Mouse (Mus musculus) gastrocnemius, adult 2 months (tissue): Measurements from ENCODE around the gene Rnaseh2a. TPM values are rescaled to one million over a fixed set of nuclear protein-coding genes. Genes with fewer than 3 reads are reported as not detected.

Source experiments
- DNase-seq: peaks from one replicate; pipeline ENCODE4 v3.0.0; 2022
- H3K27ac ChIP-seq: fragments of 200-600 bp; 2 replicates; pipeline ENCODE4 v1.8.1; 2022; ENCODE audit warnings: mild to moderate bottlenecking
- H3K4me3 ChIP-seq: fragments of 200-600 bp; 2 replicates; pipeline ENCODE4 v1.8.1; 2022; ENCODE audit warnings: mild to moderate bottlenecking, moderate library complexity
- CTCF ChIP-seq: fragments of 200-600 bp; IDR thresholded peaks from 2 replicates; pipeline ENCODE4 v1.8.1; 2022; ENCODE audit warnings: antibody characterized with exemption, mild to moderate bottlenecking, moderate library complexity
- intact Hi-C: fragments of 180-260 bp; cut with DNase I; formaldehyde crosslinking; loops from one replicate; pipeline ENCODE4 v1.15.1; 2025
- total RNA-seq, 2 experiments: library from RNA; stranded (reverse); gene quantifications; 2 replicates each; pipeline ENCODE4 v1.2.3; 2021

Gene Rnaseh2a
- total RNA-seq, 2 experiments from 2014 or later = 22.1 to 25.9 TPM

GRCm38 (mm10) chr8:84947241-84947545, 22.4 kb downstream of the Rnaseh2a start:
- Histone ChIP-seq H3K4me3 (no peak overlapping the region), H3K27ac (no peak overlapping the region)
- no peak for DNase-seq
- no peak for TF ChIP-seq CTCF
- intact Hi-C loops = no loop called here

GRCm38 (mm10) chr8:84946528-84947240, 22.9 kb downstream of the Rnaseh2a start, which contains the start of gene Rtbdn:
Rtbdn (plus strand) TSS chr8:84946991.
- intact Hi-C loops = no loop called here
- DNase-seq = no peak
- Histone ChIP-seq H3K27ac (no peak within 1 kb of the TSS), H3K4me3 (peak within 1 kb of the TSS; percentile 67)
- peak; percentile 39 for TF ChIP-seq CTCF

GRCm38 (mm10) chr8:84945633-84946527, 23.7 kb downstream of the Rnaseh2a start:
- Histone ChIP-seq H3K4me3 (peak overlapping the region; percentile 67), H3K27ac (no peak overlapping the region)
- peak; percentile 25; the same call in 1 of the 2 replicates for TF ChIP-seq CTCF
- no peak for DNase-seq
- intact Hi-C loops = no loop called here

GRCm38 (mm10) chr8:84945235-84945632, 24.3 kb downstream of the Rnaseh2a start:
- no peak for DNase-seq
- no peak for TF ChIP-seq CTCF
- Histone ChIP-seq H3K4me3 (peak overlapping the region; percentile 67; the same call in 1 of the 2 replicates), H3K27ac (no peak overlapping the region)
- intact Hi-C loops = no loop called here

- no peak for TF ChIP-seq CTCF
- intact Hi-C loops = no loop called here
- DNase-seq = peak; percentile 55
- H3K4me3 ChIP-seq = peak overlapping the region; percentile 3; the same call in 1 of the 2 replicates
- H3K27ac ChIP-seq = no peak overlapping the region
These were observed 24.9 kb downstream of the Rnaseh2a start for GRCm38 (mm10) chr8:84944478-84945160.

- no peak for DNase-seq
- intact Hi-C loops = no loop called here
- Histone ChIP-seq H3K4me3 (no peak overlapping the region), H3K27ac (no peak overlapping the region)
- TF ChIP-seq CTCF = no peak
These were observed 25.9 kb downstream of the Rnaseh2a start for GRCm38 (mm10) chr8:84943699-84944098.

- no peak for TF ChIP-seq CTCF
- no peak overlapping the region for H3K27ac ChIP-seq
These were observed 31.7 kb downstream of the Rnaseh2a start for GRCm38 (mm10) chr8:84937620-84938485.

GRCm38 (mm10) chr8:84936962-84937546, 32.5 kb downstream of the Rnaseh2a start, which contains the start of gene Mast1:
Mast1 (minus strand) TSS chr8:84937359.
- peak; percentile 77 for DNase-seq
- peak; percentile 81 for TF ChIP-seq CTCF
- intact Hi-C loops = no loop called here
- Histone ChIP-seq H3K27ac (no peak within 1 kb of the TSS), H3K4me3 (peak within 1 kb of the TSS; percentile 66)

More at GRCm38 (mm10) chr8:84937620-84938485, 31.7 kb downstream of the Rnaseh2a start:
- intact Hi-C loops = no loop called here
- H3K4me3 ChIP-seq = peak overlapping the region; percentile 66; the same call in 1 of the 2 replicates
- DNase-seq = no peak

GRCm38 (mm10) chr8:84936041-84936961, 33.3 kb downstream of the Rnaseh2a start:
- TF ChIP-seq CTCF = no peak
- Histone ChIP-seq H3K27ac (no peak overlapping the region), H3K4me3 (peak overlapping the region; percentile 66; the same call in 1 of the 2 replicates)
- intact Hi-C loops = no loop called here
- no peak for DNase-seq

GRCm38 (mm10) chr8:84935489-84935888, 34.1 kb downstream of the Rnaseh2a start:
- DNase-seq = no peak
- no peak overlapping the region for H3K27ac ChIP-seq
- no peak for TF ChIP-seq CTCF
- intact Hi-C loops = no loop called here
- no peak overlapping the region for H3K4me3 ChIP-seq
